Mouse (Mus musculus): Measurements from ENCODE around the gene Tecpr1.

Tecpr1 gene

GRCm38 (mm10) chr5:144223503-144223862 lies at the start of gene Tecpr1:
Gene Tecpr1, minus strand, starts transcription at chr5:144223615.
- peak; percentile 91 for DNase-seq (ENCODE audit: extremely low spot score)

- DNase-seq (ENCODE audit: extremely low spot score), result no peak
Observed at GRCm38 (mm10) chr5:144271772-144272171, 48.4 kb upstream of the Tecpr1 start.

- no peak for DNase-seq (ENCODE audit: extremely low spot score)
Observed at GRCm38 (mm10) chr5:144271118-144271517, 47.7 kb upstream of the Tecpr1 start.

GRCm38 (mm10) chr5:144270420-144270819 lies 47.0 kb upstream of the Tecpr1 start:
- no peak for DNase-seq (ENCODE audit: extremely low spot score)

GRCm38 (mm10) chr5:144269926-144270325 lies 46.5 kb upstream of the Tecpr1 start:
- no peak for DNase-seq (ENCODE audit: extremely low spot score)

GRCm38 (mm10) chr5:144267535-144268241 lies 44.3 kb upstream of the Tecpr1 start:
- DNase-seq (ENCODE audit: extremely low spot score), result no peak

- no peak for DNase-seq (ENCODE audit: extremely low spot score)
Observed at GRCm38 (mm10) chr5:144263496-144263895, 40.1 kb upstream of the Tecpr1 start.

- no peak for DNase-seq (ENCODE audit: extremely low spot score)
Observed at GRCm38 (mm10) chr5:144263082-144263481, 39.7 kb upstream of the Tecpr1 start.

GRCm38 (mm10) chr5:144261829-144262228 lies 38.4 kb upstream of the Tecpr1 start:
- DNase-seq (ENCODE audit: extremely low spot score), result no peak

GRCm38 (mm10) chr5:144261309-144261708 lies 37.9 kb upstream of the Tecpr1 start:
- DNase-seq (ENCODE audit: extremely low spot score), result no peak

- no peak for DNase-seq (ENCODE audit: extremely low spot score)
Observed at GRCm38 (mm10) chr5:144260464-144260863, 37.0 kb upstream of the Tecpr1 start.

GRCm38 (mm10) chr5:144259228-144259627 lies 35.8 kb upstream of the Tecpr1 start:
- no peak for DNase-seq (ENCODE audit: extremely low spot score)

GRCm38 (mm10) chr5:144258687-144259086 lies 35.3 kb upstream of the Tecpr1 start:
- no peak for DNase-seq (ENCODE audit: extremely low spot score)

- DNase-seq (ENCODE audit: extremely low spot score), result no peak
Observed at GRCm38 (mm10) chr5:144258131-144258611, 34.8 kb upstream of the Tecpr1 start.

GRCm38 (mm10) chr5:144257451-144258110 lies 34.2 kb upstream of the Tecpr1 start:
- no peak for DNase-seq (ENCODE audit: extremely low spot score)

- DNase-seq (ENCODE audit: extremely low spot score), result no peak
Observed at GRCm38 (mm10) chr5:144256888-144257287, 33.5 kb upstream of the Tecpr1 start.

- no peak for DNase-seq (ENCODE audit: extremely low spot score)
Observed at GRCm38 (mm10) chr5:144256541-144256870, 33.1 kb upstream of the Tecpr1 start.

- peak; percentile 78 for DNase-seq (ENCODE audit: extremely low spot score)
Observed at GRCm38 (mm10) chr5:144255632-144256540, 32.5 kb upstream of the Tecpr1 start.

GRCm38 (mm10) chr5:144254811-144255631 lies 31.6 kb upstream of the Tecpr1 start:
- DNase-seq (ENCODE audit: extremely low spot score), result peak; percentile 94

- DNase-seq (ENCODE audit: extremely low spot score), result no peak
Observed at GRCm38 (mm10) chr5:144254122-144254810, 30.9 kb upstream of the Tecpr1 start.

- DNase-seq (ENCODE audit: extremely low spot score), result no peak
Observed at GRCm38 (mm10) chr5:144253212-144253611, 29.8 kb upstream of the Tecpr1 start.

All from embryo, embryonic 9.5 days (tissue).